Mouse (Mus musculus) embryonic facial prominence, embryonic 15.5 days (tissue): ENCODE results near the gene Ppp3ca. TPM values are rescaled to one million over a fixed set of nuclear protein-coding genes. Genes with fewer than 3 reads are reported as not detected.
"Not testable (repeated sequence)": the region's sequence is repeated elsewhere in the genome, so short reads cannot be mapped to it uniquely, and the experiment has no call there.

Experiments
- ATAC-seq: fragments of 200-750 bp; cut with Nextera tagmentation; 2 replicates; pipeline ENCODE4 v1.8.0; 2017; ENCODE audit warnings: low read depth, moderate TSS enrichment; ENCODE audit not compliant: insufficient number of reproducible peaks, low FRiP score, low TSS enrichment
- H3K27ac ChIP-seq: fragments of 300-500 bp; sonication (generic); replicated peaks from 2 replicates; pipeline ENCODE4 v1.5.1; 2015; ENCODE audit warnings: mild to moderate bottlenecking, inconsistent platforms
- H3K27me3 ChIP-seq: fragments of 300-500 bp; sonication (generic); 2 replicates; pipeline ENCODE4 v1.6.1; 2015; ENCODE audit warnings: inconsistent platforms
- H3K36me3 ChIP-seq: fragments of 300-500 bp; sonication (generic); 2 replicates; pipeline ENCODE4 v1.6.1; 2015; ENCODE audit warnings: mild to moderate bottlenecking, inconsistent platforms
- H3K4me1 ChIP-seq: fragments of 300-500 bp; sonication (generic); 2 replicates; pipeline ENCODE4 v1.6.1; 2015; ENCODE audit warnings: inconsistent platforms
- H3K4me2 ChIP-seq: fragments of 300-500 bp; sonication (generic); replicated peaks from 2 replicates; pipeline ENCODE4 v1.6.1; 2015; ENCODE audit warnings: mild to moderate bottlenecking, inconsistent platforms
- H3K4me3 ChIP-seq: fragments of 300-500 bp; sonication (generic); replicated peaks from 2 replicates; pipeline ENCODE4 v1.5.1; 2015; ENCODE audit warnings: mild to moderate bottlenecking, inconsistent platforms
- H3K9ac ChIP-seq: fragments of 300-500 bp; sonication (generic); 2 replicates; pipeline ENCODE4 v1.6.1; 2015; ENCODE audit warnings: inconsistent platforms
- H3K9me3 ChIP-seq: fragments of 300-500 bp; sonication (generic); replicated peaks from 2 replicates; pipeline ENCODE4 v1.6.1; 2016; ENCODE audit warnings: inconsistent platforms
- WGBS: fragments of 180-500 bp; shearing (Covaris S2); methylation state at CpG from one replicate; pipeline ENCODE4 v1.1.7; 2015; 5-methylcytosine and 5-hydroxymethylcytosine counted together
- polyA plus RNA-seq: library from polyadenylated mRNA; unstranded; fragments of >200 nt; fragmentation: Nextera tagmentation; extraction: Ambion mirVana; gene quantifications from 2 replicates; pipeline ENCODE4 v1.2.1, GENCODE M21; 2015

Ppp3ca gene
- polyA plus RNA-seq, 1 experiment from 2014 or later: 82.8 TPM

GRCm38 (mm10) chr3:136688101-136688586 lies 18.2 kb downstream of the Ppp3ca start:
- Histone ChIP-seq H3K27ac (no peak overlapping the region), H3K4me2 (no peak overlapping the region), H3K4me1 (peaks cover 22% of the 10 kb centered on the region), H3K4me3 (no peak overlapping the region), H3K9ac (no peak overlapping the region), H3K36me3 (no peaks in the 10 kb centered on the region), H3K27me3 (no peaks in the 10 kb centered on the region), H3K9me3 (no peaks in the 10 kb centered on the region)
- 64% methylated on average over 9 of the region's 9 CpGs for WGBS
- no peak for ATAC-seq

DNA sequence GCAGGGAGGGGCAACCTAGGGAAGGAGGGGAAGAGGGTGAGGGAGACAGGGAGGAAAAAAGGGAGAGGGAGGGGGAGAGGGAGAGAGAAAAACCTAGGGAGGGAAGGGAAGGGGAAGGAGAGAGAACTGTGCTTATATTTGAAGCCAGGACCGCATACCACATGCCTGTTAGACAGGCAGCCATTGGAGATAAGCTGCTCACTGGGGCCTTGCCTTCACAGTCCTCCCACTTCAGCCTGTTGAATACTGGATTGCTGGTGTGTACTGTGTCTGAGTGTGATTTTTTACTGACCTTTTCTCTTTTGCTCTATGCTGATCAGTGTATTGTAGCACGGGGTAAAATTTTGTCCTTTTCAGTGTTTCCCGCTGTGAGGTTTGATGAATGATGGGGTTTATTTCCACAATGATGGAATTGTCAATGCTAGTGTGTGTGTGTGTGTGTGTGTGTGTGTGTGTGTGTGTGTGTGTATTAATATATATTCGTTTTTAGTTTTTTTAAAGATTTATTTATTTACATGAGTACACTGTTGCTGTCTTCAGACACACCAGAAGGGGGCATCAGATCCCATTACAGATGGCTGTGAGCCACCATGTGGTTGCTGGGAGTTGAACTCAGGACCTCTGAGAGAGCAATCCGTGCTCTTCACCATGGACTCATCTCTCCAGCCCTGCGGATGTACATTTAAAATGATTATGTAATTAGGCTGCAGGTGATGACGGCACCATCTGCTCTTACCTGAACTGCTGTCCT lies 20.0 kb downstream of the Ppp3ca start:
- 89% methylated on average over 7 of the region's 7 CpGs for WGBS
- no peak overlapping the region for H3K9ac ChIP-seq

GRCm38 (mm10) chr3:136691984-136692383 lies 22.1 kb downstream of the Ppp3ca start:
- peaks cover 11% of the 10 kb centered on the region; the same call in 1 of the 2 replicates for H3K4me1 ChIP-seq
- no peaks in the 10 kb centered on the region for H3K9me3 ChIP-seq
- H3K4me3 ChIP-seq: no peak overlapping the region
- WGBS: 58% methylated on average over 7 of the region's 7 CpGs
- no peak for ATAC-seq
- no peaks in the 10 kb centered on the region for H3K36me3 ChIP-seq
- no peaks in the 10 kb centered on the region for H3K27me3 ChIP-seq
- H3K4me2 ChIP-seq: no peak overlapping the region
- H3K27ac ChIP-seq: no peak overlapping the region
- no peak overlapping the region for H3K9ac ChIP-seq

More for the DNA sequence above, 20.0 kb downstream of the Ppp3ca start:
- H3K4me3 ChIP-seq: no peak overlapping the region
- H3K27ac ChIP-seq: no peak overlapping the region
- H3K4me2 ChIP-seq: no peak overlapping the region
- peaks cover 11% of the 10 kb centered on the region; the same call in 1 of the 2 replicates for H3K4me1 ChIP-seq
- no peaks in the 10 kb centered on the region for H3K36me3 ChIP-seq
- ATAC-seq: no peak
- no peaks in the 10 kb centered on the region for H3K9me3 ChIP-seq
- H3K27me3 ChIP-seq: no peaks in the 10 kb centered on the region

DNA sequence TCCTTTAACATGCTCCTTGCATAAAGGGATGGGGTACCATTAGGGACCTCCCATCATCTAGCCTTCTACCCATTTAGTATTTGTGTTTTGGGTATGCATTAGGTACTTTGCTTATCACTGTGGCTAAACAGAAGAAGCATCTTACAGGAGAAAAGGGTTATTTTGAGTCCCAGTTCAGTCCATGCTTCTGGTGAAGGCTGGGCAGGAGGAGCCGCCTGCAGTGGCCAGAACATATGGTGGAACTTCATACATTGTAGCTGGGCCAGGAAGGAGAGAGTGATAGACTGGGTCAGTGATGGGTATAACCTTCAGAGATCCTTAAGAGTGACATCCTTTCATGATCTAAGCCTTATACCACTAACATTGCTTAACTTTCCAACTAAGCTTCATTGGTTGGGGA lies 23.6 kb downstream of the Ppp3ca start:
- Histone ChIP-seq H3K9ac (no peak overlapping the region), H3K4me2 (no peak overlapping the region), H3K27ac (no peak overlapping the region), H3K9me3 (no peaks in the 10 kb centered on the region), H3K36me3 (no peaks in the 10 kb centered on the region), H3K4me3 (no peak overlapping the region), H3K27me3 (no peaks in the 10 kb centered on the region), H3K4me1 (0 out of 2 replicates have a peak, but pooled peaks cover 10% of the 10 kb centered on the region)
- 97% methylated on average over 1 of the region's 1 CpGs for WGBS
- no peak for ATAC-seq

- 74% methylated on average over 3 of the region's 3 CpGs for WGBS
- Histone ChIP-seq H3K4me2 (no peak overlapping the region), H3K9me3 (no peaks in the 10 kb centered on the region), H3K36me3 (no peaks in the 10 kb centered on the region), H3K27ac (no peak overlapping the region), H3K27me3 (no peaks in the 10 kb centered on the region), H3K4me3 (no peak overlapping the region), H3K9ac (no peak overlapping the region), H3K4me1 (0 out of 2 replicates have a peak, but pooled peaks cover 6% of the 10 kb centered on the region)
- no peak for ATAC-seq
Observed at GRCm38 (mm10) chr3:136697626-136698191, 27.8 kb downstream of the Ppp3ca start.

DNA sequence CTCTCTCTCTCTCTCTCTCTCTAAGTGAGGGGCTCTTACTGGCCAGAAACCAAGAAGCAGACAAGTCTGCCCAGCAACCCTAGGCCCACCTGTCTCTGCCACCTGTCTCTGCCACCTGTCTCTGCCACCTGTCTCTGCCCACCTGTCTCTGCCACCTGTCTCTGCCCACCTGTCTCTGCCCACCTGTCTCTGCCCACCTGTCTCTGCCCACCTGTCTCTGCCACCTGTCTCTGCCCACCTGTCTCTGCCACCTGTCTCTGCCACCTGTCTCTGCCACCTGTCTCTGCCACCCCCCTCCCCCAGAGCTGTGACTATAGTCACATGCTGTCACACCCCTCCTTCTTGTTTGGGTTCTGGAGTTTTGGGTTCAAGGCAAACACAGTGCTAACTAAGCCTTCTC lies 29.8 kb downstream of the Ppp3ca start:
- not testable (repeated sequence) for H3K27me3 ChIP-seq

GRCm38 (mm10) chr3:136700447-136701009 lies 30.6 kb downstream of the Ppp3ca start:
- H3K9me3 ChIP-seq: no peaks in the 10 kb centered on the region
- no peak overlapping the region for H3K4me2 ChIP-seq
- H3K9ac ChIP-seq: no peak overlapping the region
- no peaks in the 10 kb centered on the region for H3K36me3 ChIP-seq
- ATAC-seq: no peak
- 0 out of 2 replicates have a peak, but pooled peaks cover 6% of the 10 kb centered on the region for H3K4me1 ChIP-seq
- no peak overlapping the region for H3K4me3 ChIP-seq
- H3K27me3 ChIP-seq: no peaks in the 10 kb centered on the region
- no peak overlapping the region for H3K27ac ChIP-seq
- WGBS: 75% methylated on average over 11 of the region's 11 CpGs

More for the DNA sequence above, 29.8 kb downstream of the Ppp3ca start:
- not testable (repeated sequence) for H3K9me3 ChIP-seq, H3K27ac ChIP-seq, H3K9ac ChIP-seq, ATAC-seq, H3K4me2 ChIP-seq, H3K4me3 ChIP-seq, H3K36me3 ChIP-seq, H3K4me1 ChIP-seq

GRCm38 (mm10) chr3:136702861-136703260 lies 32.9 kb downstream of the Ppp3ca start:
- Histone ChIP-seq H3K36me3 (no peaks in the 10 kb centered on the region), H3K9me3 (no peaks in the 10 kb centered on the region), H3K27ac (no peak overlapping the region), H3K9ac (no peak overlapping the region), H3K4me2 (no peak overlapping the region), H3K27me3 (no peaks in the 10 kb centered on the region), H3K4me1 (peaks cover 9% of the 10 kb centered on the region), H3K4me3 (no peak overlapping the region)
- WGBS: 76% methylated on average over 2 of the region's 2 CpGs
- no peak for ATAC-seq

DNA sequence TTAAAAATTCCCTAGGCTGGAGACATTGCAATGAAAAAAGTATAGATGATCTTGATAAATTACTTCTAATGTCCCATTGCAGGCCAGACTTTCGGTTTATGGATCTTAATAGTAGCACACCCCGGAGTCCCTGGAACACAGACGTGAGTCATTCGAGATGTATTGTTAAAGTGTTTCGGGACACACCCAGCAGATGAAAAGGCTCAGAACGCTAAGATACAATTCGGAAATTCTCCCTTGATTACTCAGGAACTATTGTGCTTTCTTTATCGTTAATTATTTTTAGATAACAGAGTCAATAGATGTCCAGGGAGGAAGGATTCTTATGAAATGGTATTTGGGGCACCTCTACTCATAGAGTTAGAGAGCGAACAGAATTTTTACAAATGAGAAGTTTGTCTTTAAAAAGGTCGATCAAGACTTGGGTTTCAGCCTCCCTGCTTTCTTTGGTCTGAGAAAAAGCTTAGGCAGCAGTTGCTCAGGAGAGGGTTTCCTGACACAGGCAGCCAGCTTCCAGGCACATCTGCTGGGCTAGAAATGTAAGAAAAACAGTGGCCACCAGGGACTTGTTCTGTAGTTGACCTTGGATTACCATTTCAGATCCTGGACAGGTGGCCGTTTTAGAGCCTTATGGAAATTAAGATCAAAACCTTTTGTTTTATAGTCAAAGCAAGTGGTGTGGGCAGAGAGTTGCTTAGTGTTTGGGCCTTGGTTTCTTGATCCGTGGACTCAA lies 34.8 kb downstream of the Ppp3ca start:
- Histone ChIP-seq H3K36me3 (no peaks in the 10 kb centered on the region), H3K9me3 (no peaks in the 10 kb centered on the region), H3K4me2 (no peak overlapping the region), H3K27me3 (no peaks in the 10 kb centered on the region), H3K9ac (no peak overlapping the region), H3K27ac (no peak overlapping the region), H3K4me3 (no peak overlapping the region), H3K4me1 (peaks cover 4% of the 10 kb centered on the region)
- no peak for ATAC-seq
- 60% methylated on average over 12 of the region's 12 CpGs for WGBS

GRCm38 (mm10) chr3:136706048-136706447 lies 36.1 kb downstream of the Ppp3ca start:
- ATAC-seq: no peak
- H3K9me3 ChIP-seq: no peaks in the 10 kb centered on the region

DNA sequence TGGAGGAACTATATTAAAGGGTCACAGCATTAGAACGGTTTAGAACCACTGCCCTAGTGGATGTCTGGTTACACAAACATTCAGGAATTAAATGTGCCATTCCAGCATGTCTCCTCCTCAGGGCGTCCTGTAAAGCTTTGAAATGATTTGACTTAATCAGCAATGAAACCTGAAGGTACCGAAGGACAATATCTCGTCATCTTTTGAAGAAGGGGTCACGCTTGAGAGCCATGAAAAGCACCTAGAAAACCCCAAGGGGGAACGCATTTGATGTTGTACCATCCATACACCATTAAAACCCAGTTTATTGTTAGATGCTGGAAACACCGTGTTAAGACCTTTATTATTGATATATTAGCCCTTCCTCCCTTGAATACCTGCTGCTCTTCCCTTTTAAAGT lies 36.8 kb downstream of the Ppp3ca start:
- H3K9me3 ChIP-seq: no peaks in the 10 kb centered on the region
- 67% methylated on average over 7 of the region's 7 CpGs for WGBS
- no peak overlapping the region for H3K27ac ChIP-seq
- ATAC-seq: no peak
- H3K9ac ChIP-seq: no peak overlapping the region
- no peaks in the 10 kb centered on the region for H3K27me3 ChIP-seq
- peaks cover 4% of the 10 kb centered on the region for H3K4me1 ChIP-seq
- H3K4me2 ChIP-seq: no peak overlapping the region
- no peak overlapping the region for H3K4me3 ChIP-seq
- H3K36me3 ChIP-seq: no peaks in the 10 kb centered on the region; the same call in 1 of the 2 replicates

More at GRCm38 (mm10) chr3:136706048-136706447, 36.1 kb downstream of the Ppp3ca start:
- no peaks in the 10 kb centered on the region for H3K27me3 ChIP-seq
- H3K4me3 ChIP-seq: no peak overlapping the region
- H3K4me2 ChIP-seq: no peak overlapping the region
- H3K27ac ChIP-seq: no peak overlapping the region
- no peak overlapping the region for H3K9ac ChIP-seq
- no peaks in the 10 kb centered on the region for H3K36me3 ChIP-seq
- peaks cover 4% of the 10 kb centered on the region for H3K4me1 ChIP-seq
- WGBS: 53% methylated on average over 4 of the region's 4 CpGs
